Mouse (Mus musculus) hindbrain, postnatal 0 days (tissue): ENCODE measurements around the gene Socs4. TPM values are rescaled to one million over a fixed set of nuclear protein-coding genes. Genes with fewer than 3 reads are reported as not detected.

ENCODE experiments used
- ATAC-seq: fragments of 200-750 bp; cut with Nextera tagmentation; 2 replicates; pipeline ENCODE4 v1.8.0; 2017; ENCODE audit warnings: mild to moderate bottlenecking, moderate TSS enrichment, moderate library complexity
- DNase-seq: peaks from one replicate; pipeline ENCODE4 v3.0.0-alpha.2; 2015; ENCODE audit warnings: low spot score
- H3K27ac ChIP-seq: fragments of 300-500 bp; sonication (generic); 2 replicates; pipeline ENCODE4 v1.5.1; 2014; ENCODE audit warnings: mild to moderate bottlenecking
- H3K27me3 ChIP-seq: fragments of 300-500 bp; sonication (generic); 2 replicates; pipeline ENCODE4 v1.6.1; 2014; ENCODE audit warnings: low read length, mixed read lengths; ENCODE audit not compliant: insufficient read depth
- H3K36me3 ChIP-seq: fragments of 300-500 bp; sonication (generic); 2 replicates; pipeline ENCODE4 v1.6.1; 2014; ENCODE audit warnings: low read length, mixed read lengths; ENCODE audit not compliant: insufficient read depth
- H3K4me1 ChIP-seq: fragments of 300-500 bp; sonication (generic); 2 replicates; pipeline ENCODE4 v1.6.1; 2014; ENCODE audit warnings: antibody characterized with exemption, low read length, mixed read lengths; ENCODE audit not compliant: insufficient read depth
- H3K4me2 ChIP-seq: fragments of 300-500 bp; sonication (generic); 2 replicates; pipeline ENCODE4 v1.6.1; 2014; ENCODE audit warnings: low read depth, mild to moderate bottlenecking, low read length, moderate library complexity, mixed read lengths
- H3K4me3 ChIP-seq: fragments of 300-500 bp; sonication (generic); 2 replicates; pipeline ENCODE4 v1.5.1; 2014; ENCODE audit warnings: low read length
- H3K9ac ChIP-seq: fragments of 300-500 bp; sonication (generic); replicated peaks from 2 replicates; pipeline ENCODE4 v1.6.1; 2014; ENCODE audit warnings: mild to moderate bottlenecking, low read length, moderate library complexity, mixed read lengths
- H3K9me3 ChIP-seq: fragments of 300-500 bp; sonication (generic); 2 replicates; pipeline ENCODE4 v1.6.1; 2016; ENCODE audit warnings: low read length, mixed read lengths
- CTCF ChIP-seq: IDR thresholded peaks from 2 replicates; pipeline ENCODE4 v1.5.1; 2016; ENCODE audit warnings: antibody characterized with exemption, control low read depth, low read depth
- WGBS: fragments of 180-500 bp; shearing (Covaris S2); extraction: QIAGEN DNeasy Blood & Tissue Kit; methylation state at CpG from one replicate; pipeline ENCODE4 v1.1.7; 2014; 5-methylcytosine and 5-hydroxymethylcytosine counted together
- polyA plus RNA-seq: library from polyadenylated mRNA; unstranded; fragments of >200 nt; fragmentation: Nextera tagmentation; extraction: Ambion mirVana; gene quantifications from 2 replicates; pipeline ENCODE4 v1.2.1, GENCODE M21; 2015
- total RNA-seq: library from RNA; depleted of rRNA; stranded (reverse); fragments of >200 nt; gene quantifications from 2 replicates; pipeline ENCODE4 v1.2.3, GENCODE M21; 2014; rRNA removed

Socs4 gene
- 5.6 and 7.2 TPM in 2 replicates for total RNA-seq
- 2.2 and 2.8 TPM in 2 replicates for polyA plus RNA-seq

DNA sequence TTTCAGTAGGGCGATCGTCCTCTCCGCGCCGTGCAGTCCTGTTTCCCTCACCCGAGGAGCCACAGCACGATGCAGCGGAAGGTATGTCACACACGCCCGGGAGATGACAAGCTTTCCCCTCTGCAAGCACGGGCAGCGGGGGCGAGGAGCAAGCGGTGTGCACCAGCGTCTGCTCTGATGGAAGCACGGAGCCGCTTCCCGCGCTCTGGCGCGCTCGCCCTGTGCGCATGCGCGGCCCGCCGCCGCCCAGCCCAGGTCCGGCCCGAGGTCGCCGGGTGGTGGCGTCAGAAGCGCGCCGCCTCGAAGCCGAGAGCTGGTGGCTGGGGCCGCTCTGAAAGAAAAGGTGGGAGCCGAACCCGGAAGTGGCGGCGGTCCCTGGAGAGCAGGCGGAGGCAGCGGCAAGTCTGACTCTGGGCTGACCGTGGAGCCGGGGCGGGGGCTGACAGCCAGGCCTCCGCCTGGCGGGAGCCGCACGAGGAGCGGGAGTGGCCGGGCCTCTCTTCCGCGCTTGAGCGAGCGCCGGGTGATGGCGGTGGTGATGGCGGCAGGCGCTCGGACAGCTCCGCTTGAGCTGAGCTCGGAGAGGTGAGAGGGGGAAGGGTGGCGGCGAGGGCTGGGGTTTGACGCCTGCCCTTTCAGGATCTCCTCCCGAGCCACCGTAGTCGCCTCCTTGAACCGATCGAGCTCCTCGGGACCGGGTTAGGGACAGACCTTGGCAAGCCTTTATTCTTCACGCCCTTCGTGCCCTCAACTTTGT is at the start of gene Socs4, which contains the start of gene Wdhd1:
Socs4 (plus strand) TSS at position 295 of the 757 bp plus-strand sequence.
Wdhd1 (minus strand) TSS at position 221 of the 757 bp plus-strand sequence.
- WGBS: 2% methylated on average over 74 of the region's 77 CpGs
- Histone ChIP-seq H3K27ac (peak within 1 kb of the TSS; percentile 95), H3K4me3 (peak within 1 kb of the TSS; percentile 95), H3K36me3 (no peaks in the 10 kb centered on the region), H3K4me1 (no peaks in the 10 kb centered on the region), H3K9ac (peak within 1 kb of the TSS; percentile 83), H3K4me2 (peak within 1 kb of the TSS; percentile 56), H3K9me3 (no peaks in the 10 kb centered on the region), H3K27me3 (no peaks in the 10 kb centered on the region)
- DNase-seq (peak; percentile 97), ATAC-seq (peak; percentile 98)
- TF ChIP-seq CTCF: no peak; the same call in 1 of the 2 replicates

DNA sequence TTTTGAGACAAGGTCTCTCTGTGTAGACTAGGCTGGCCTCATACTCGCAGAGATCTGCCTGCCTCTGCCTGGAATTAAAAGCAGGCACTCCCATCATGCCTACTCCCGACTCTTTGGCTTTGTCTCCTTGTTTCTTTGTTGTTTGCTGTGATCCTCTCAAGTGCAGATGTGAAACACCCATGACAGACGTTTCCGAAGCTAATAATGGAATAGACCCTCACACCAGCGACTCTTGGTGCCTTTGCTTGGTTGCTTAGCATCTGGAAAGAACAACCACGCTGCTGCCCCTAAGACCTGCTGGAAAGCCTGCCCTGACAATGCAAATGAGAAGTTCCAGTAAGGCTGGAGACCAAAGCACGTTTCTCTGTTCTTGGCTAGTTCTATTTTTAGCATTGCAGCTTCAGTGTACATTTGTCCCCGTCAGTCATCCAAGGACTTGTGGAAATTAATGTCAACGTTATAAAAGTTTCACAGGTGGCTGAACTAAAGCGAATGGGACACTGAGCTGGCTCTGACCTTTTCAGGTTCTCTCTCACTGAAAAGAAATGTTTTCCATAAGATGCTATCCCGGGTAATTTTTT is 46.8 kb upstream of the Socs4 start:
- no peak for TF ChIP-seq CTCF
- H3K4me1 ChIP-seq: no peaks in the 10 kb centered on the region
- no peak overlapping the region for H3K9ac ChIP-seq
- no peaks in the 10 kb centered on the region for H3K27me3 ChIP-seq
- H3K36me3 ChIP-seq: no peaks in the 10 kb centered on the region
- H3K9me3 ChIP-seq: no peaks in the 10 kb centered on the region
- WGBS: 75% methylated on average over 11 of the region's 11 CpGs
- DNase-seq (no peak), ATAC-seq (no peak)
- H3K4me2 ChIP-seq: no peak overlapping the region
- no peak overlapping the region for H3K27ac ChIP-seq
- no peak overlapping the region for H3K4me3 ChIP-seq

DNA sequence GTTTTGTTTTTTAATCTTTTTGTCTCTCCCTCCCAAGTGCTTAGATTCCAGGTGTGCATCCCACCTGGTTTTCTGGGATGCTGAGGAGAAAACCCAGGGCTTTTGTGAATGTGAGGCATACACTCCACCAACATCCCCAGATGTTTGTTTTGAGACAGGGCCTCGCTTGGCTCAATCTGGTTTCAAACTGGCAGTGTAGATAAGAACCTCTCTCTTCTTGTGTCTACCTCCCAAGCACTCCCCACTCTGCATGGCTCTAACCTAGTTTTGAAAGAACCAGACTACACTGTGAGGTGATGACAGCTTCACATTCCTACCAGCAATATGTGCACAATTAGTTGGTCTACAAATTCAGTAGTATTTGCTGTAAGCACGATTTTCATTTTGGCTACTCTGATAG is 43.1 kb upstream of the Socs4 start:
- no peak for DNase-seq
- WGBS: 80% methylated on average over 2 of the region's 2 CpGs
- Histone ChIP-seq H3K36me3 (no peaks in the 10 kb centered on the region), H3K9ac (no peak overlapping the region), H3K27me3 (no peaks in the 10 kb centered on the region), H3K4me2 (no peak overlapping the region), H3K4me3 (no peak overlapping the region), H3K27ac (no peak overlapping the region), H3K9me3 (no peaks in the 10 kb centered on the region), H3K4me1 (no peaks in the 10 kb centered on the region)
- TF ChIP-seq CTCF: no peak
- no peak for ATAC-seq

DNA sequence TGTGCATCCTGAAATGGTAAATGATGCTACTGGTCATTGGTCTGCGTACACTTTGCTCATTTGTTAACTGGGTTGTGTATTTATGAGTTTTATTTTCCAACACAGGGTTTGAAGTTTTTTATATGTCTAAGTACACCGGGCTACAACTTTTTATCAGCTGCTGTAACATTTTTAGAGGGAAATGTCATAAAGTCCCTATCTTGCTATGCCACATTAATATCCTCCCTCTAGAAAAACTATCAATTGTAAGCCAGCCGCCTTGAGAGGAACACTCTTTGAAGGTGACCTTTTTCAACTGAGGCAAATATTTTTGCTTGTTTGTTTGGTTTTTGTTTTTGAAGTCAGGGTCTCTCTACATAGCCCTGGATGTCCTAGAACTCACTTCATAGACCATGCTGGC is 42.7 kb upstream of the Socs4 start:
- TF ChIP-seq CTCF: no peak
- DNase-seq (no peak), ATAC-seq (no peak)
- Histone ChIP-seq H3K9me3 (no peaks in the 10 kb centered on the region), H3K27ac (no peak overlapping the region), H3K9ac (no peak overlapping the region), H3K4me3 (no peak overlapping the region), H3K36me3 (no peaks in the 10 kb centered on the region), H3K4me2 (no peak overlapping the region), H3K4me1 (no peaks in the 10 kb centered on the region), H3K27me3 (no peaks in the 10 kb centered on the region)
- 97% methylated on average over 3 of the region's 3 CpGs for WGBS

GRCm38 (mm10) chr14:47234526-47235250 is 42.0 kb upstream of the Socs4 start:
- Histone ChIP-seq H3K9me3 (no peaks in the 10 kb centered on the region), H3K9ac (no peak overlapping the region), H3K36me3 (no peaks in the 10 kb centered on the region), H3K27me3 (no peaks in the 10 kb centered on the region), H3K4me3 (no peak overlapping the region), H3K4me1 (no peaks in the 10 kb centered on the region), H3K4me2 (no peak overlapping the region), H3K27ac (no peak overlapping the region)
- DNase-seq (no peak), ATAC-seq (no peak)
- WGBS: 70% methylated on average over 5 of the region's 5 CpGs
- TF ChIP-seq CTCF: no peak

GRCm38 (mm10) chr14:47236491-47236890 is 40.2 kb upstream of the Socs4 start:
- H3K27me3 ChIP-seq: no peaks in the 10 kb centered on the region
- H3K9ac ChIP-seq: no peak overlapping the region
- no peak overlapping the region for H3K4me2 ChIP-seq
- H3K4me1 ChIP-seq: no peaks in the 10 kb centered on the region
- no peak overlapping the region for H3K4me3 ChIP-seq
- H3K9me3 ChIP-seq: no peaks in the 10 kb centered on the region
- ATAC-seq: no peak
- DNase-seq: no peak
- no peaks in the 10 kb centered on the region for H3K36me3 ChIP-seq
- WGBS: 92% methylated on average over 7 of the region's 7 CpGs
- no peak overlapping the region for H3K27ac ChIP-seq
- TF ChIP-seq CTCF: no peak
